Mouse (Mus musculus) CH12.LX (cell line): ENCODE results near the gene Trex1. TPM values are rescaled to one million over a fixed set of nuclear protein-coding genes. Genes with fewer than 3 reads are reported as not detected.

ENCODE experiments used
- DNase-seq: peaks from one replicate; pipeline ENCODE4 v3.0.0-alpha.2; 2013; ENCODE audit errors: extremely low read depth
- H3K27ac ChIP-seq: 2 replicates; pipeline ENCODE4 v1.5.1; 2012; ENCODE audit warnings: low read depth, mild to moderate bottlenecking, control low read depth, moderate library complexity; ENCODE audit not compliant: insufficient read depth
- H3K27me3 ChIP-seq: replicated peaks from 2 replicates; pipeline ENCODE3; 2012; ENCODE audit warnings: inconsistent platforms
- H3K36me3 ChIP-seq, 2 experiments: replicated peaks in 1 of 2; 2 replicates each; pipeline versions ENCODE3 to v1.6.1; 2012; ENCODE audit warnings: inconsistent platforms in 1 of 2, low read length in 1 of 2, mild to moderate bottlenecking in 1 of 2, mixed read lengths in 1 of 2, moderate library complexity in 1 of 2; ENCODE audit not compliant: control insufficient read depth in 1 of 2, insufficient read depth in 1 of 2
- H3K4me1 ChIP-seq, 2 experiments: 2 replicates each; pipeline ENCODE4 v1.6.1; 2012; ENCODE audit warnings: inconsistent platforms in 1 of 2, moderate library complexity in 1 of 2; ENCODE audit not compliant: insufficient read depth in 2 of 2, control insufficient read depth in 1 of 2
- H3K4me2 ChIP-seq: 2 replicates; pipeline ENCODE4 v1.6.1; 2012; ENCODE audit warnings: low read depth, mild to moderate bottlenecking, control low read depth; ENCODE audit not compliant: poor library complexity, insufficient read depth, severe bottlenecking
- H3K4me3 ChIP-seq, 3 experiments: fragments of 150-350 bp in 1 of 3; sonication (generic) in 1 of 3; replicated peaks in 1 of 3; 2 replicates each; pipeline versions ENCODE3 to v1.5.1; 2011 to 2012; ENCODE audit warnings: low read depth in 2 of 3, low read length in 2 of 3, mild to moderate bottlenecking in 2 of 3, moderate library complexity in 2 of 3, control low read depth in 1 of 3, improper control_type of control experiment in 1 of 3, inconsistent platforms in 1 of 3, mixed read lengths in 1 of 3; ENCODE audit not compliant: poor library complexity in 1 of 3
- H3K79me2 ChIP-seq: replicated peaks from 2 replicates; pipeline ENCODE4 v1.6.1; 2012; ENCODE audit warnings: mild to moderate bottlenecking, moderate library complexity; ENCODE audit not compliant: control insufficient read depth, poor library complexity, insufficient read depth, severe bottlenecking; ENCODE audit errors: extremely low read depth
- H3K9ac ChIP-seq: 2 replicates; pipeline ENCODE4 v1.6.1; 2012; ENCODE audit warnings: low read depth, mild to moderate bottlenecking, control low read depth, moderate library complexity; ENCODE audit not compliant: insufficient read depth
- H3K9me3 ChIP-seq: replicated peaks from 2 replicates; pipeline ENCODE3; 2012; ENCODE audit warnings: low read length, inconsistent platforms, mixed read lengths
- BHLHE40 ChIP-seq: IDR thresholded peaks from 2 replicates; pipeline ENCODE4 v1.6.1; 2011; ENCODE audit warnings: mild to moderate bottlenecking, low read depth, low read length, improper control_type of control experiment
- CHD1 ChIP-seq: IDR thresholded peaks from 2 replicates; pipeline ENCODE4 v1.6.1; 2012; ENCODE audit warnings: low read depth, low read length, improper control_type of control experiment, inconsistent platforms
- CHD2 ChIP-seq: IDR thresholded peaks from 2 replicates; pipeline ENCODE4 v1.6.1; 2011; ENCODE audit warnings: low read length, improper control_type of control experiment
- CTCF ChIP-seq, 2 experiments: IDR thresholded peaks in 1 of 2; conservative IDR thresholded peaks in 1 of 2; 2 replicates each; pipeline ENCODE4 v1.5.1; 2011 to 2012; ENCODE audit warnings: low read depth in 2 of 2, low read length in 2 of 2, improper control_type of control experiment in 1 of 2, inconsistent platforms in 1 of 2, mild to moderate bottlenecking in 1 of 2, moderate library complexity in 1 of 2
- ELF1 ChIP-seq: IDR thresholded peaks from 2 replicates; pipeline ENCODE4 v1.6.1; 2014; ENCODE audit warnings: low read depth, mild to moderate bottlenecking, inconsistent platforms, low read length, improper control_type of control experiment
- EP300 ChIP-seq: IDR thresholded peaks from 2 replicates; pipeline ENCODE4 v1.6.1; 2011; ENCODE audit warnings: low read length, improper control_type of control experiment
- ETS1 ChIP-seq: conservative IDR thresholded peaks from 2 replicates; pipeline ENCODE4 v1.6.1; 2012; ENCODE audit warnings: low read depth, mild to moderate bottlenecking, inconsistent platforms, low read length, improper control_type of control experiment, moderate library complexity
- IRF4 ChIP-seq: IDR thresholded peaks from 2 replicates; pipeline ENCODE4 v1.6.1; 2014; ENCODE audit warnings: low read depth, mild to moderate bottlenecking, inconsistent platforms, low read length, improper control_type of control experiment
- JUN ChIP-seq: IDR thresholded peaks from 2 replicates; pipeline ENCODE4 v1.6.1; 2011; ENCODE audit warnings: low read depth, mild to moderate bottlenecking, low read length, improper control_type of control experiment, moderate library complexity; ENCODE audit not compliant: insufficient read depth
- KAT2A ChIP-seq: IDR thresholded peaks from 2 replicates; pipeline ENCODE4 v1.6.1; 2012; ENCODE audit warnings: low read length, improper control_type of control experiment, inconsistent platforms; ENCODE audit not compliant: insufficient replicate concordance
- MAX ChIP-seq: IDR thresholded peaks from 2 replicates; pipeline ENCODE4 v1.6.1; 2011; ENCODE audit warnings: low read length, improper control_type of control experiment
- MXI1 ChIP-seq: IDR thresholded peaks from 2 replicates; pipeline ENCODE4 v1.6.1; 2011; ENCODE audit warnings: mild to moderate bottlenecking, low read depth, low read length, improper control_type of control experiment
- MYC ChIP-seq: IDR thresholded peaks from 2 replicates; pipeline ENCODE4 v1.6.1; 2011; ENCODE audit warnings: low read depth, mild to moderate bottlenecking, improper control_type of control experiment, low read length
- NELFE ChIP-seq: IDR thresholded peaks from 2 replicates; pipeline ENCODE4 v1.6.1; 2011; ENCODE audit warnings: low read depth, low read length, improper control_type of control experiment
- NRF1 ChIP-seq: IDR thresholded peaks from 2 replicates; pipeline ENCODE4 v1.6.1; 2014; ENCODE audit warnings: low read depth, mild to moderate bottlenecking, inconsistent platforms, low read length, improper control_type of control experiment, moderate library complexity
- POLR2A ChIP-seq: IDR thresholded peaks from 2 replicates; pipeline ENCODE4 v1.6.1; 2011; ENCODE audit warnings: low read depth, mild to moderate bottlenecking, improper control_type of control experiment, low read length
- POLR2AphosphoS2 ChIP-seq: IDR thresholded peaks from 2 replicates; pipeline ENCODE4 v1.6.1; 2011; ENCODE audit warnings: low read depth, low read length, improper control_type of control experiment
- RCOR1 ChIP-seq: conservative IDR thresholded peaks from 2 replicates; pipeline ENCODE4 v1.6.1; 2012; ENCODE audit warnings: low read depth, mild to moderate bottlenecking, inconsistent platforms, low read length, improper control_type of control experiment
- SMC3 ChIP-seq: IDR thresholded peaks from 2 replicates; pipeline ENCODE4 v1.6.1; 2011; ENCODE audit warnings: low read depth, low read length, improper control_type of control experiment
- TBP ChIP-seq: conservative IDR thresholded peaks from 2 replicates; pipeline ENCODE4 v1.6.1; 2011; ENCODE audit warnings: low read depth, low read length, improper control_type of control experiment
- TCF12 ChIP-seq: IDR thresholded peaks from 2 replicates; pipeline ENCODE4 v1.6.1; 2014; ENCODE audit warnings: low read depth, mild to moderate bottlenecking, inconsistent platforms, low read length, improper control_type of control experiment
- UBTF ChIP-seq: IDR thresholded peaks from 2 replicates; pipeline ENCODE4 v1.6.1; 2012; ENCODE audit warnings: low read depth, mild to moderate bottlenecking, inconsistent platforms, low read length, improper control_type of control experiment, moderate library complexity
- USF2 ChIP-seq: conservative IDR thresholded peaks from 2 replicates; pipeline ENCODE4 v1.6.1; 2011; ENCODE audit warnings: low read depth, low read length, improper control_type of control experiment
- ZMIZ1 ChIP-seq: IDR thresholded peaks from 2 replicates; pipeline ENCODE4 v1.6.1; 2012; ENCODE audit warnings: low read depth, mild to moderate bottlenecking, inconsistent platforms, low read length, improper control_type of control experiment
- ZNF384 ChIP-seq: IDR thresholded peaks from 2 replicates; pipeline ENCODE4 v1.6.1; 2012; ENCODE audit warnings: low read depth, low read length, improper control_type of control experiment, inconsistent platforms
- dilution Hi-C: fragments of 300-500 bp; cut with MboI; formaldehyde crosslinking; loops from 2 replicates; pipeline ENCODE4 v1.14.3; 2020; ENCODE audit warnings: low sequenced_read_pairs; ENCODE audit not compliant: extremely low pct_unique_long_range_greater_than_20kb, extremely low pct_ligation_motif_present
- in situ Hi-C: fragments of 300-500 bp; cut with MboI; formaldehyde crosslinking; loops from 3 replicates; pipeline ENCODE4 v1.14.3; 2019; ENCODE audit warnings: low sequenced_read_pairs, low pct_ligation_motif_present, low pct_unique_long_range_greater_than_20kb, mixed read lengths
- polyA plus RNA-seq: library from polyadenylated mRNA; unstranded; fragments of >175 nt; gene quantifications from 2 replicates; pipeline ENCODE4 v1.2.1, GENCODE M21; 2012; ENCODE audit warnings: low read depth; ENCODE audit not compliant: insufficient read length
- total RNA-seq, 2 experiments: library from RNA; depleted of rRNA; stranded (reverse); fragments of 300-350 nt in 1 of 2; fragments of >200 nt in 1 of 2; gene quantifications; 2 replicates each; pipeline ENCODE4 v1.2.3; 2012 to 2014

Trex1 gene
- total and polyA plus RNA-seq, 3 experiments = 20.8 to 22.9 (median 21.1) TPM

- Histone ChIP-seq H3K4me2 (peak overlapping the region; percentile 88), H3K9ac (peak overlapping the region; percentile 67), H3K4me3 (peak overlapping the region; percentile 67 to 91 (median 80)), H3K36me3 (peaks cover 0 to 14% of the 10 kb centered on the region in 2 experiments), H3K27ac (peak overlapping the region; percentile 93), H3K9me3 (no peaks in the 10 kb centered on the region), H3K27me3 (no peaks in the 10 kb centered on the region), H3K79me2 (peaks cover 52% of the 10 kb centered on the region), H3K4me1 (peaks cover 15 to 42% of the 10 kb centered on the region in 2 experiments)
- dilution Hi-C loops (no loop called here), in situ Hi-C loops (loop anchor here (5.0 kb wide), 1 partner anchor 43 kb away; no protein-coding TSS in a partner anchor)
- peak; percentile 93 for DNase-seq
- TF ChIP-seq POLR2A (peak; percentile 90), ZMIZ1 (no peak), NRF1 (no peak), KAT2A (no peak), USF2 (no peak), TBP (peak; percentile 89), EP300 (no peak), CHD2 (peak; percentile 49), CHD1 (no peak; the same call in 1 of the 2 replicates), RCOR1 (no peak), MAX (peak; percentile 88), POLR2AphosphoS2 (0 out of 2 replicates have a peak, but pooled peaks have one; percentile 59), UBTF (no peak), IRF4 (no peak), MXI1 (peak; percentile 75; the same call in 1 of the 2 replicates), MYC (peak; percentile 94), JUN (no peak), ZNF384 (no peak), TCF12 (peak; percentile 61), NELFE (peak; percentile 77), ELF1 (peak; percentile 18; the same call in 1 of the 2 replicates)
These were observed 9.4 kb downstream of the Trex1 start for GRCm38 (mm10) chr9:109049996-109050673.

- H3K9ac ChIP-seq = peak overlapping the region; percentile 67
- H3K4me2 ChIP-seq = peak overlapping the region; percentile 88
- H3K36me3 ChIP-seq = peaks cover 0 to 15% of the 10 kb centered on the region in 2 experiments
- DNase-seq = no peak
- no peaks in the 10 kb centered on the region for H3K9me3 ChIP-seq
- in situ Hi-C loops (loop anchor here (5.0 kb wide), 1 partner anchor 42 kb away; no protein-coding TSS in a partner anchor), dilution Hi-C loops (no loop called here)
- peak overlapping the region; percentile 67 to 91 (median 80) for H3K4me3 ChIP-seq
- peaks cover 47% of the 10 kb centered on the region for H3K79me2 ChIP-seq
- peaks cover 15 to 37% of the 10 kb centered on the region in 2 experiments for H3K4me1 ChIP-seq
- TF ChIP-seq UBTF = no peak
- 0 out of 2 replicates have a peak, but pooled peaks have one; percentile 66 for TF ChIP-seq MYC
- no peak for TF ChIP-seq MAX
- TF ChIP-seq CTCF (conservative IDR thresholded peaks at IDR 0.05 in 1 of 2, IDR thresholded peaks at IDR 0.05 in 1 of 2; ENCODE audit: low read depth in 2 of 2, low read length in 2 of 2) = peak in 1 of 2 experiments; percentile 54; a peak in 2 of 4 replicates
- no peak for TF ChIP-seq NRF1
- TF ChIP-seq ZNF384 = peak; percentile 77
- TF ChIP-seq ETS1 = no peak
- TF ChIP-seq ZMIZ1 = no peak
- TF ChIP-seq BHLHE40 = no peak
- TF ChIP-seq SMC3 = 0 out of 2 replicates have a peak, but pooled peaks have one; percentile 15
- TF ChIP-seq CHD1 = 0 out of 2 replicates have a peak, but pooled peaks have one; percentile 9
- H3K27ac ChIP-seq = peak overlapping the region; percentile 93; the same call in 1 of the 2 replicates
- H3K27me3 ChIP-seq = no peaks in the 10 kb centered on the region
These were observed 10.2 kb downstream of the Trex1 start for GRCm38 (mm10) chr9:109049316-109049715.
